Mouse (Mus musculus): ENCODE data around the gene Frmd6. TPM values are rescaled to one million over a fixed set of nuclear protein-coding genes. Genes with fewer than 3 reads are reported as not detected.

Gene Frmd6
- polyA plus RNA-seq, 1 experiment from 2014 or later: 15.6 TPM

GRCm38 (mm10) chr12:70911676-70912379, 86.5 kb downstream of the Frmd6 start:
- Histone ChIP-seq H3K4me1 (peaks cover 6% of the 10 kb centered on the region; the same call in 1 of the 2 replicates), H3K4me2 (no peak overlapping the region), H3K27me3 (no peaks in the 10 kb centered on the region), H3K27ac (no peak overlapping the region), H3K36me3 (replicated peaks) (no peaks in the 10 kb centered on the region), H3K4me3 (replicated peaks) (no peak overlapping the region), H3K9ac (no peak overlapping the region), H3K9me3 (no peaks in the 10 kb centered on the region)
- no peak for ATAC-seq (ENCODE audit: low FRiP score)
- 72% methylated on average over 17 of the region's 17 CpGs for WGBS

GRCm38 (mm10) chr12:70913429-70913828, 88.1 kb downstream of the Frmd6 start:
- H3K4me2 ChIP-seq: no peak overlapping the region
- H3K9me3 ChIP-seq: no peaks in the 10 kb centered on the region
- no peak overlapping the region for H3K4me3 ChIP-seq (replicated peaks)
- H3K36me3 ChIP-seq (replicated peaks): no peaks in the 10 kb centered on the region
- H3K9ac ChIP-seq: no peak overlapping the region
- ATAC-seq (ENCODE audit: low FRiP score): no peak
- H3K27me3 ChIP-seq: no peaks in the 10 kb centered on the region
- H3K4me1 ChIP-seq: peaks cover 6% of the 10 kb centered on the region; the same call in 1 of the 2 replicates
- 50% methylated on average over 3 of the region's 3 CpGs for WGBS
- no peak overlapping the region for H3K27ac ChIP-seq

GRCm38 (mm10) chr12:70914387-70914786, 89.1 kb downstream of the Frmd6 start:
- no peaks in the 10 kb centered on the region for H3K9me3 ChIP-seq
- no peak overlapping the region for H3K4me3 ChIP-seq (replicated peaks)
- H3K4me2 ChIP-seq: no peak overlapping the region
- no peaks in the 10 kb centered on the region for H3K36me3 ChIP-seq (replicated peaks)
- H3K4me1 ChIP-seq: peaks cover 6% of the 10 kb centered on the region; the same call in 1 of the 2 replicates
- no peak overlapping the region for H3K9ac ChIP-seq
- H3K27ac ChIP-seq: no peak overlapping the region
- H3K27me3 ChIP-seq: no peaks in the 10 kb centered on the region
- no peak for ATAC-seq (ENCODE audit: low FRiP score)
- WGBS: 58% methylated on average over 11 of the region's 11 CpGs

GRCm38 (mm10) chr12:70929781-70930180, 104.5 kb downstream of the Frmd6 start:
- ATAC-seq (ENCODE audit: low FRiP score): no peak
- Histone ChIP-seq H3K9ac (no peak overlapping the region), H3K9me3 (no peaks in the 10 kb centered on the region), H3K4me1 (no peaks in the 10 kb centered on the region), H3K36me3 (replicated peaks) (no peaks in the 10 kb centered on the region), H3K27ac (no peak overlapping the region), H3K4me3 (replicated peaks) (no peak overlapping the region), H3K4me2 (no peak overlapping the region), H3K27me3 (no peaks in the 10 kb centered on the region)
- 92% methylated on average over 4 of the region's 4 CpGs for WGBS

GRCm38 (mm10) chr12:70937150-70937549, 111.8 kb downstream of the Frmd6 start:
- Histone ChIP-seq H3K9me3 (no peaks in the 10 kb centered on the region), H3K4me1 (peaks cover 9% of the 10 kb centered on the region), H3K4me3 (replicated peaks) (peak overlapping the region; percentile 76), H3K27me3 (no peaks in the 10 kb centered on the region), H3K36me3 (replicated peaks) (peaks cover 5% of the 10 kb centered on the region; the same call in 1 of the 2 replicates), H3K9ac (peak overlapping the region; percentile 53), H3K4me2 (peak overlapping the region; percentile 56), H3K27ac (peak overlapping the region; percentile 92)
- WGBS: 24% methylated on average over 9 of the region's 12 CpGs
- peak; percentile 25; the same call in 1 of the 2 replicates for ATAC-seq (ENCODE audit: low FRiP score)

GRCm38 (mm10) chr12:70937571-70938384, 112.5 kb downstream of the Frmd6 start, which contains the start of gene Actr10:
TSS of gene Actr10 (plus strand) at chr12:70937857.
- H3K9me3 ChIP-seq: no peaks in the 10 kb centered on the region
- H3K27me3 ChIP-seq: no peaks in the 10 kb centered on the region
- peak within 1 kb of the TSS; percentile 83 for H3K9ac ChIP-seq
- WGBS: under 1% methylated on average over 59 of the region's 59 CpGs
- H3K4me3 ChIP-seq (replicated peaks): peak within 1 kb of the TSS; percentile 76
- peak within 1 kb of the TSS; percentile 92 for H3K27ac ChIP-seq
- peaks cover 10% of the 10 kb centered on the region for H3K36me3 ChIP-seq (replicated peaks)
- H3K4me2 ChIP-seq: peak within 1 kb of the TSS; percentile 74
- ATAC-seq (ENCODE audit: low FRiP score): peak; percentile 99
- peaks cover 9% of the 10 kb centered on the region for H3K4me1 ChIP-seq

- Histone ChIP-seq H3K4me2 (no peak overlapping the region), H3K9me3 (no peaks in the 10 kb centered on the region), H3K9ac (no peak overlapping the region), H3K27ac (no peak overlapping the region), H3K4me3 (replicated peaks) (no peak overlapping the region), H3K36me3 (replicated peaks) (peaks cover 24% of the 10 kb centered on the region), H3K4me1 (peaks cover 9% of the 10 kb centered on the region), H3K27me3 (no peaks in the 10 kb centered on the region)
- WGBS: 95% methylated on average over 7 of the region's 7 CpGs
- no peak for ATAC-seq (ENCODE audit: low FRiP score)
These were observed 115.5 kb downstream of the Frmd6 start for GRCm38 (mm10) chr12:70940806-70941205.

- Histone ChIP-seq H3K27me3 (no peaks in the 10 kb centered on the region), H3K36me3 (replicated peaks) (peaks cover 42% of the 10 kb centered on the region), H3K4me2 (no peak overlapping the region), H3K9ac (no peak overlapping the region), H3K9me3 (no peaks in the 10 kb centered on the region), H3K4me1 (peaks cover 2% of the 10 kb centered on the region; the same call in 1 of the 2 replicates), H3K27ac (no peak overlapping the region), H3K4me3 (replicated peaks) (no peak overlapping the region)
- no peak for ATAC-seq (ENCODE audit: low FRiP score)
- 92% methylated on average over 5 of the region's 5 CpGs for WGBS
These were observed 118.9 kb downstream of the Frmd6 start for GRCm38 (mm10) chr12:70944181-70944580.

- no peak overlapping the region for H3K9ac ChIP-seq
- no peak overlapping the region for H3K4me3 ChIP-seq (replicated peaks)
- WGBS: 91% methylated on average over 10 of the region's 10 CpGs
- no peaks in the 10 kb centered on the region for H3K4me1 ChIP-seq
- H3K27me3 ChIP-seq: no peaks in the 10 kb centered on the region
- no peak overlapping the region for H3K4me2 ChIP-seq
- no peaks in the 10 kb centered on the region for H3K9me3 ChIP-seq
- H3K36me3 ChIP-seq (replicated peaks): peaks cover 48% of the 10 kb centered on the region
- no peak for ATAC-seq (ENCODE audit: low FRiP score)
- no peak overlapping the region for H3K27ac ChIP-seq
These were observed 121.4 kb downstream of the Frmd6 start for GRCm38 (mm10) chr12:70946585-70947256.

Other genes with a start within 250 kb of the Frmd6 start
- gene Actr10, start 112.3 kb downstream of the Frmd6 start, polyA plus RNA-seq (2016; fragmentation: Nextera tagmentation; extraction: Ambion mirVana): 248 and 252 TPM in 2 replicates
- 547 and 562 TPM in 2 replicates for gene Psma3, start 149.1 kb downstream of the Frmd6 start, polyA plus RNA-seq (2016; fragmentation: Nextera tagmentation; extraction: Ambion mirVana)
- 41.1 and 41.5 TPM in 2 replicates for gene Arid4a, start 190.5 kb downstream of the Frmd6 start, polyA plus RNA-seq (2016; fragmentation: Nextera tagmentation; extraction: Ambion mirVana)

All from forebrain, embryonic 12.5 days (tissue).